Mouse (Mus musculus): ENCODE results near the gene Rnf24. TPM values are rescaled to one million over a fixed set of nuclear protein-coding genes. Genes with fewer than 3 reads are reported as not detected.
A peak's percentile ranks its signal among the peaks of the same experiment; 100 is the strongest.

The Rnf24 gene
- polyA plus RNA-seq, 1 experiment from 2014 or later: 17.4 TPM

DNA sequence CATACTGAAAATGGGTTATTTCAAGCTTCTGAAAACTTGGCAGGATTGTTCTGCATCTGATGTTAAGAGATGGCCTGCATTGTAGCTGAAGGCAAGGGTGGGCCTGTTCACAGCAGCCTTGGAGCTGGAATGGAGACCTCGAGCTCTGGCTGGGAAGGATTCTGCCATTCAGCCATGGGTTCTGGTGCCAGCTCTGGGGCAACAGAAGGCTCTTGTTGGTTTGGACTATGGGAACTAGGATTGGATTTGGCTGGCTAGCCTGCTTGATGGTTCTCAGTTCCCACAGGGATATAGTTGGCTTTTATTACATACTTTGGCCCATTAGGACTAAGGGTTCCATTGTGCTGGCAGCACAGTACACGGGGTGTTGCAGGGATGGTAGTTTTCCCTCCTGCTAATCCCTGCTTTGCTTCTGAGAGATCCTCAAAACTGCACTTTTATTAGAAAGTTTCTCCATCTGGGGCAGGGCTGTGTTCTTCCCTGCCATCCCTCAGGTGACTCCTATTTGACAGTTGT, 55.9 kb downstream of the Rnf24 start:
- no peak overlapping the region for H3K4me3 ChIP-seq (replicated peaks; ENCODE audit: low read length)
- DNase-seq (ENCODE audit: low spot score) (no peak), ATAC-seq (ENCODE audit: low FRiP score) (no peak)
- no peak overlapping the region for H3K9ac ChIP-seq
- no peak overlapping the region for H3K4me2 ChIP-seq (replicated peaks)
- no peaks in the 10 kb centered on the region for H3K4me1 ChIP-seq (replicated peaks; ENCODE audit: control insufficient read depth, insufficient read depth, low read length)
- WGBS: 91% methylated on average over 2 of the region's 2 CpGs
- H3K27ac ChIP-seq: no peak overlapping the region
- no peaks in the 10 kb centered on the region for H3K9me3 ChIP-seq (ENCODE audit: control insufficient read depth, low read length)
- H3K36me3 ChIP-seq (replicated peaks; ENCODE audit: control insufficient read depth, insufficient read depth): peaks cover 71% of the 10 kb centered on the region
- H3K27me3 ChIP-seq (ENCODE audit: control insufficient read depth, insufficient read depth, low read length): no peaks in the 10 kb centered on the region

DNA sequence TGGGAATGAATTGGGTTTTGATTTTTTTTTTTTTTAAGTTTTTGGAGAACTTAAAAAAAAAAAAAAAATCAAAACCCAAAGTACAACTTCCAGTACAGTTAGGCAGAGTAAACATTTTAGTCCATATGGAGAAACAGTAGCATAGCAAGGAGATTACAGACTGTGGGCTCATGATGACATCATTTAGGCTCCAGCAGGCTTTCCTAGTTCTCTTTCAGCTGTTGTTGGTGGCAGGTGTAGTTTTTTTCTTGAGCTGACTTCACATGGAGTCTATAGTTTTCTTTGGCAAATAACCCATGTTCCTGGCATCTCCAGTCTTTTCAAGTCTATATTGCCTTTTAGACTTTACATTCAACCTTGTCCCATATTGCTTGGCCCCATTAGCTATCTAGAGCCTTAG, 62.0 kb downstream of the Rnf24 start:
- Histone ChIP-seq H3K4me3 (replicated peaks; ENCODE audit: low read length) (no peak overlapping the region), H3K4me1 (replicated peaks; ENCODE audit: control insufficient read depth, insufficient read depth, low read length) (no peaks in the 10 kb centered on the region), H3K4me2 (replicated peaks) (no peak overlapping the region), H3K27ac (no peak overlapping the region), H3K9ac (no peak overlapping the region), H3K27me3 (ENCODE audit: control insufficient read depth, insufficient read depth, low read length) (no peaks in the 10 kb centered on the region), H3K9me3 (ENCODE audit: control insufficient read depth, low read length) (no peaks in the 10 kb centered on the region), H3K36me3 (replicated peaks; ENCODE audit: control insufficient read depth, insufficient read depth) (peaks cover 57% of the 10 kb centered on the region)
- ATAC-seq (ENCODE audit: low FRiP score) (no peak), DNase-seq (ENCODE audit: low spot score) (no peak)

DNA sequence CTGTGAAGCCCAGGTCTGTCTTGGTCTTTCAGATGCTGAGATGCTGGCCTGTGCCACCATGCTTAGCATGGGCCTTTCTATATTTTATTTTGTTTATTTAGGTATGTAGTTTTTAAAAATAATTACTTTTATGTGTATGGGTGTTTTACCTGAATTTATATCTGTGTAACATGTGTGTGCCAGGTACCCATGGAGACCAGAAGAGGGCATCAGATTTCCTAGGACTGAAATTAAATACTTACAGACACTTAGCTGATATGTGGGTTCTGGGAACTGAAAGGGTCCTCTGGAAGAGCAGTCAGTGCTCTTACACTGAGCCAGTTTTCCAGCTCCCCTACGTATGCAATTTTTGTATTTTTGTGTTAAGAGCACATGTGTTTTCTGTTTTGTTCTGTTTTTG, 66.4 kb downstream of the Rnf24 start:
- 93% methylated on average over 1 of the region's 1 CpGs for WGBS
- DNase-seq (ENCODE audit: low spot score) (no peak), ATAC-seq (ENCODE audit: low FRiP score) (no peak)
- Histone ChIP-seq H3K27me3 (ENCODE audit: control insufficient read depth, insufficient read depth, low read length) (no peaks in the 10 kb centered on the region), H3K27ac (no peak overlapping the region), H3K9ac (no peak overlapping the region), H3K9me3 (ENCODE audit: control insufficient read depth, low read length) (no peaks in the 10 kb centered on the region), H3K4me1 (replicated peaks; ENCODE audit: control insufficient read depth, insufficient read depth, low read length) (no peaks in the 10 kb centered on the region), H3K4me2 (replicated peaks) (no peak overlapping the region), H3K36me3 (replicated peaks; ENCODE audit: control insufficient read depth, insufficient read depth) (peaks cover 59% of the 10 kb centered on the region), H3K4me3 (replicated peaks; ENCODE audit: low read length) (no peak overlapping the region)

DNA sequence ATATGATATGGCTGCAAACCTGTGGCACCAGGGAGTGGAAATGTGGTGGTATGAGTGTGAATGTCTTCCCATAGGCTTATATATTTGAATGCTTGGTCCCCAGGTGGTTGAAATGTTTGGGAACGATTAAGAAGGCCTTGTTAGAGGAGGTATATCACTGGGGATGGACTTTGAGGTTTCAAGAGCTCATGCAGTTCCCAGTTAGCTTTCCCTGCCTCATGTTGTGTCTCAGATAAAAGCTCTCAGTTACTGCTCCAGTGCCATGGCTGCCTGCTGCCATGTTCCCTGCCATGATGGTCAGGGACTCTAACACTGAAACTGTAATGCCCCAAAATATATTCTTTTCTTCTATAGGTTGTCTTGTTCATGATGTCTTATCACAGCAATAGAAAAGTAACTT, 71.1 kb downstream of the Rnf24 start:
- H3K9ac ChIP-seq: no peak overlapping the region
- no peak overlapping the region for H3K4me2 ChIP-seq (replicated peaks)
- H3K27me3 ChIP-seq (ENCODE audit: control insufficient read depth, insufficient read depth, low read length): no peaks in the 10 kb centered on the region
- H3K4me1 ChIP-seq (replicated peaks; ENCODE audit: control insufficient read depth, insufficient read depth, low read length): no peaks in the 10 kb centered on the region
- peaks cover 72% of the 10 kb centered on the region for H3K36me3 ChIP-seq (replicated peaks; ENCODE audit: control insufficient read depth, insufficient read depth)
- 92% methylated on average over 1 of the region's 1 CpGs for WGBS
- no peak overlapping the region for H3K27ac ChIP-seq
- H3K4me3 ChIP-seq (replicated peaks; ENCODE audit: low read length): no peak overlapping the region
- DNase-seq (ENCODE audit: low spot score) (no peak), ATAC-seq (ENCODE audit: low FRiP score) (no peak)
- no peaks in the 10 kb centered on the region for H3K9me3 ChIP-seq (ENCODE audit: control insufficient read depth, low read length)

DNA sequence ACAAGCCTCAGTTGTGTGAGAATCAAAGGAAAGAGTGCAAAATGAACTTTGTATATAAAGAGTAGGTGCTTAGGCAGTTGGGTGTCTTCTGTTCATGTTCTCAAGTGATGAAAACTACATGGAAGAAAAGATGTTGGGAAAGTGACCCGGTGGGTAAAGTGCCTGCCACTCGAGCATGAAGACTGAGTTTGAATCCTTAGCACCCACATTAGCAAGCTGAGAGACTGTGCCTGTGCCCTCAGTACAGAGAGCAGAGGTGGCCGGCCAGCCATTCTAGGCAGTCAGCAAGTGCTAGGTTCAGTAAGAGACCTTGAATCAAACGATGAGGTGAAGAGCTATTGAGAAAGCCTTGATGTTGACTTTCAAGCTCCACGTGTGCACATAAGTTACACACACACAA, 76.0 kb downstream of the Rnf24 start:
- H3K27me3 ChIP-seq (ENCODE audit: control insufficient read depth, insufficient read depth, low read length): no peaks in the 10 kb centered on the region
- H3K9ac ChIP-seq: no peak overlapping the region
- no peaks in the 10 kb centered on the region for H3K9me3 ChIP-seq (ENCODE audit: control insufficient read depth, low read length)
- H3K4me1 ChIP-seq (replicated peaks; ENCODE audit: control insufficient read depth, insufficient read depth, low read length): no peaks in the 10 kb centered on the region
- peaks cover 74% of the 10 kb centered on the region for H3K36me3 ChIP-seq (replicated peaks; ENCODE audit: control insufficient read depth, insufficient read depth)
- H3K4me2 ChIP-seq (replicated peaks): no peak overlapping the region
- DNase-seq (ENCODE audit: low spot score) (no peak), ATAC-seq (ENCODE audit: low FRiP score) (no peak)
- H3K4me3 ChIP-seq (replicated peaks; ENCODE audit: low read length): no peak overlapping the region
- WGBS: 93% methylated on average over 5 of the region's 5 CpGs
- no peak overlapping the region for H3K27ac ChIP-seq

DNA sequence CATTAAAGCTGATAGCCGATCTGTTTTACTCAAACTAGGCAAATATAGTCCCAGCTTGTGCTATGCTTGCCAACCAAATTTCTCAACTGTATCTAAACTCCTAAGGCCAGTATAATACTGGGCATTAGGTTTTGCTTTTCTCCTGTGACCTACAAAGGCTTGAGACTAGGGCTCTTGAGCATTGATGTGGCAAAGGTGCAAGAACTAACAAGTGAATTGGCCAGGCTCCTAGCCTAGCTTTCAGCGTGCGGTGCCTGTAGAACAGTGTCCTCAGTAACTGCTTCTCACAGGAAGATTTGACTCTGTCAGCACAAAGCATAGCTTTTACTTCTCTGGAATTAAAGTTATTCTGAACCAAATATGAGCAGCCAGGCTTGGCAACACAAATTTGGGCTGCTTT, 77.2 kb downstream of the Rnf24 start:
- Histone ChIP-seq H3K36me3 (replicated peaks; ENCODE audit: control insufficient read depth, insufficient read depth) (peaks cover 61% of the 10 kb centered on the region), H3K4me1 (replicated peaks; ENCODE audit: control insufficient read depth, insufficient read depth, low read length) (no peaks in the 10 kb centered on the region), H3K27me3 (ENCODE audit: control insufficient read depth, insufficient read depth, low read length) (no peaks in the 10 kb centered on the region), H3K4me2 (replicated peaks) (no peak overlapping the region), H3K9ac (no peak overlapping the region), H3K4me3 (replicated peaks; ENCODE audit: low read length) (no peak overlapping the region), H3K9me3 (ENCODE audit: control insufficient read depth, low read length) (no peaks in the 10 kb centered on the region), H3K27ac (no peak overlapping the region)
- WGBS: over 99% methylated on average over 3 of the region's 3 CpGs
- DNase-seq (ENCODE audit: low spot score) (no peak), ATAC-seq (ENCODE audit: low FRiP score) (no peak)

DNA sequence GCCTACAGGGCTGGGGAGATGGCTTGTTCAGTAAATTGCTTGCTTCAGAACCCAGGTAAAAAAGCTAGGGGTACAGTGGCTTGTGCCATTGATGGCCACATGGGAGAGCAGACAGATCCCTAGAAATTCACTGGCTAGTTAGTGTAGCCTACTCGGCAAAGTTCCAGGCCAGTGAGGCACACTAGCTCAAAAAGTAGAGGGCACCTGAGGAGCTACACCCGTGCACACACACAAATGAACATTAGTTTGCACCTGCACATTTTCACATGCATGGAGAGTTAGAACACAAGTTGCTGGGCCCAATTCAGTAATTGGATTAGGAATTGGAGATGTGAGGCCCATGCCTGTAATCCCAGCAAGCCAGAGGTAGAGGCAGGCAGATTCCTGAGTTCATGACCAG, 87.6 kb downstream of the Rnf24 start:
- no peak overlapping the region for H3K4me3 ChIP-seq (replicated peaks; ENCODE audit: low read length)
- DNase-seq (ENCODE audit: low spot score) (no peak), ATAC-seq (ENCODE audit: low FRiP score) (no peak)
- 84% methylated on average over 2 of the region's 2 CpGs for WGBS
- no peak overlapping the region for H3K27ac ChIP-seq
- peaks cover 30% of the 10 kb centered on the region for H3K4me1 ChIP-seq (replicated peaks; ENCODE audit: control insufficient read depth, insufficient read depth, low read length)
- H3K27me3 ChIP-seq (ENCODE audit: control insufficient read depth, insufficient read depth, low read length): no peaks in the 10 kb centered on the region
- no peak overlapping the region for H3K4me2 ChIP-seq (replicated peaks)
- 0 out of 2 replicates have a peak overlapping the region, but pooled peaks have one; percentile 3 for H3K9ac ChIP-seq
- H3K9me3 ChIP-seq (ENCODE audit: control insufficient read depth, low read length): no peaks in the 10 kb centered on the region
- no peaks in the 10 kb centered on the region for H3K36me3 ChIP-seq (replicated peaks; ENCODE audit: control insufficient read depth, insufficient read depth)

DNA sequence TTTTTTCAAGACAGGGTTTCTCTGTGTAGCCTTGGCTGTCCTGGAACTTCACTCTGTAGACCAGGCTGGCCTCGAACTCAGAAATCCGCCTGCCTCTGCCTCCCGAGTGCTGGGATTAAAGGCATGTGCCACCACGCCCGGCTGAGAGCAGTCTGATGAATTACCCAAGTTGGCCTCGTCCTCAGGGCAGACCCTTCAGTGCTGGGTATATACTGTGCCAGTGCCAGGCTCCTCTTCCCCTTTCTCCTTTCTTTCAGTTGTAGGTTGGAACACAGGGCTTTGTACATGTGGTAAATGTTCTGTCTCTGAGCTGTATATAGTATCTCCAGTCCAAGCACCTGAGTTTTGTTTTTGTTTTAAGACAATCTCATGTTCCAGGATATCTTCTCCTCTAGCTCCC, 88.7 kb downstream of the Rnf24 start:
- Histone ChIP-seq H3K4me3 (replicated peaks; ENCODE audit: low read length) (0 out of 2 replicates have a peak overlapping the region, but pooled peaks have one; percentile 68), H3K4me1 (replicated peaks; ENCODE audit: control insufficient read depth, insufficient read depth, low read length) (peaks cover 30% of the 10 kb centered on the region), H3K9ac (0 out of 2 replicates have a peak overlapping the region, but pooled peaks have one; percentile 31), H3K9me3 (ENCODE audit: control insufficient read depth, low read length) (no peaks in the 10 kb centered on the region), H3K27me3 (ENCODE audit: control insufficient read depth, insufficient read depth, low read length) (no peaks in the 10 kb centered on the region), H3K4me2 (replicated peaks) (peak overlapping the region; percentile 65), H3K36me3 (replicated peaks; ENCODE audit: control insufficient read depth, insufficient read depth) (no peaks in the 10 kb centered on the region), H3K27ac (no peak overlapping the region)
- 77% methylated on average over 6 of the region's 6 CpGs for WGBS
- ATAC-seq (ENCODE audit: low FRiP score) (no peak), DNase-seq (ENCODE audit: low spot score) (no peak)

DNA sequence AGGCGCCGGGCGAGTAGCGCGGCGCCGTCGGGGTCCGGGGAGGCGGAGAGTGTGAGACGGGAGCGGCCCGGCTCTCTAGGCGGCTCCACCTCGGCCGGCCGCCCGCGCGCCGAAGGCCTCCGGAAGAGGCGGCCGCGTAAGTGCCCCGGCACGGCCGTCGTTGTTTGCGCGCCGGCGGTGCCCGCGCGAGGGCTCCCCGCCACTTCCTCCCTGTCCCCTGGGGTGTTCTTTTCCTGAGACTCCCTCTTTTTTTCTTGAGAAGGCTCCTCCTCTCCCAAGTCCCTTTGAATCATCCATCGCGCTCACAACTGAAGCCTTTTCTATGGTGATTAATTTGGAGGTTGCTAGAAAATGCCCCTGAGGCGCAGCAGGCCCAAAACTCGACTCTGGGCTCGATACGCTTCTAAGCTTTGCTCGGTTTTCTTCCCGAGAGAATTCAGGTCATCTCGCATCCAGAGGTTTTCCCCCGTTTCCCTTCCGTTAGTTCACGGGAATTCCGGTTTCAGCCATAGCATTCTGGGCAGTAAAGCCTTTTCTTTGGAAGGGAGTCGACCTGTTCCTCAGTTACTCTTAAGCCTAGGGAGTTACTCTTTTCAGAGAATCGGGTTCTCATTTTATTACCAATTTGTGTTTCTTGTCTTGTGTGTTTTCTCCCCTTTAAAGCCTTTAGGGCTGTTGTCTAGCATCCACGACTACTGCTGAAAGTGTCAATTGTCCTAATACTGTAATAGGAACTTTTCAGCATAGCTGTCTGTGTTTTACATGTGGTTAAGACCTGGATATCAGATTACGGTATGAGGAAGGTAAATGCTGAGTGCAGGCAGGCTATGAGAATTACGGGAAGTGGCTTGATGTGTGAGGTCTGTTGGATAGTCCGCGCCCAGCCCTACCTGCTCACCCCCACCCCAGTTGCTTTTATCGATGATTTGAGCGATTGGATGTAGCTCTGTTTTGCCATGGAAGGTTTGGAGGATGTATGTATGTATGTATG, 89.7 kb downstream of the Rnf24 start:
- peak overlapping the region; percentile 84 for H3K9ac ChIP-seq

More for the DNA sequence above, 89.7 kb downstream of the Rnf24 start:
- H3K27ac ChIP-seq: peak overlapping the region; percentile 94
- peak; percentile 61 for DNase-seq (ENCODE audit: low spot score)
- peak; percentile 73 for ATAC-seq (ENCODE audit: low FRiP score)
- H3K4me1 ChIP-seq (replicated peaks; ENCODE audit: control insufficient read depth, insufficient read depth, low read length): peaks cover 30% of the 10 kb centered on the region
- peak overlapping the region; percentile 68 for H3K4me3 ChIP-seq (replicated peaks; ENCODE audit: low read length)
- WGBS: under 1% methylated on average over 46 of the region's 59 CpGs
- peak overlapping the region; percentile 65 for H3K4me2 ChIP-seq (replicated peaks)
- H3K36me3 ChIP-seq (replicated peaks; ENCODE audit: control insufficient read depth, insufficient read depth): no peaks in the 10 kb centered on the region
- H3K9me3 ChIP-seq (ENCODE audit: control insufficient read depth, low read length): no peaks in the 10 kb centered on the region
- H3K27me3 ChIP-seq (ENCODE audit: control insufficient read depth, insufficient read depth, low read length): no peaks in the 10 kb centered on the region
